Mouse (Mus musculus) kidney, postnatal 10 days (tissue): ENCODE results near the gene Tie1.

Experiments
- DNase-seq: peaks from one replicate; pipeline ENCODE4 v3.0.0; 2021; ENCODE audit warnings: mixed read lengths

The Tie1 gene

GRCm38 (mm10) chr4:118472687-118473086 is 17.2 kb downstream of the Tie1 start:
- DNase-seq, result no peak

GRCm38 (mm10) chr4:118471281-118471680 is 18.6 kb downstream of the Tie1 start:
- DNase-seq, result no peak

- peak; percentile 29 for DNase-seq
Observed at GRCm38 (mm10) chr4:118465697-118466163, 24.1 kb downstream of the Tie1 start.

- DNase-seq, result no peak
Observed at GRCm38 (mm10) chr4:118464956-118465355, 24.9 kb downstream of the Tie1 start.

GRCm38 (mm10) chr4:118457345-118457975 is 32.4 kb downstream of the Tie1 start, which contains the start of gene Mpl:
Gene Mpl (minus strand): TSS chr4:118457513.
- DNase-seq, result no peak

- no peak for DNase-seq
Observed at GRCm38 (mm10) chr4:118446415-118447153, 43.3 kb downstream of the Tie1 start.

GRCm38 (mm10) chr4:118445781-118446414 is 44.0 kb downstream of the Tie1 start:
- DNase-seq, result peak; percentile 72

- no peak for DNase-seq
Observed at GRCm38 (mm10) chr4:118445088-118445487, 44.8 kb downstream of the Tie1 start.

- peak; percentile 38 for DNase-seq
Observed at GRCm38 (mm10) chr4:118437829-118438253, 52.0 kb downstream of the Tie1 start.

GRCm38 (mm10) chr4:118436820-118437603 is 52.8 kb downstream of the Tie1 start, which contains the start of gene Cdc20:
Gene Cdc20 (minus strand): TSS chr4:118437352.
- peak; percentile 94 for DNase-seq

- DNase-seq, result peak; percentile 57
Observed at GRCm38 (mm10) chr4:118432332-118432731, 57.5 kb downstream of the Tie1 start.

- peak; percentile 65 for DNase-seq
Observed at GRCm38 (mm10) chr4:118429215-118429895, 60.5 kb downstream of the Tie1 start.

GRCm38 (mm10) chr4:118428531-118429214 is 61.2 kb downstream of the Tie1 start:
- peak; percentile 43 for DNase-seq

- DNase-seq, result peak; percentile 96
Observed at GRCm38 (mm10) chr4:118427768-118428451, 62.0 kb downstream of the Tie1 start, which contains the start of gene Elovl1. Gene Elovl1 (plus strand): TSS chr4:118428093.

GRCm38 (mm10) chr4:118427415-118427767 is 62.5 kb downstream of the Tie1 start:
- DNase-seq, result no peak

- no peak for DNase-seq
Observed at GRCm38 (mm10) chr4:118425374-118425773, 64.5 kb downstream of the Tie1 start.

GRCm38 (mm10) chr4:118424541-118425160 is 65.2 kb downstream of the Tie1 start:
- DNase-seq, result no peak

- DNase-seq, result no peak
Observed at GRCm38 (mm10) chr4:118421384-118421783, 68.5 kb downstream of the Tie1 start.
